Mouse (Mus musculus): ENCODE results near the gene E130311K13Rik.

E130311K13Rik gene

GRCm38 (mm10) chr3:63895786-63896185 is 33.5 kb downstream of the E130311K13Rik start:
- no peak for DNase-seq (ENCODE audit: low read depth, low spot score)

GRCm38 (mm10) chr3:63893677-63894076 is 35.6 kb downstream of the E130311K13Rik start:
- DNase-seq (ENCODE audit: low read depth, low spot score), result no peak

- peak; percentile 4 for DNase-seq (ENCODE audit: low read depth, low spot score)
Measured at GRCm38 (mm10) chr3:63892154-63892553, 37.1 kb downstream of the E130311K13Rik start.

- DNase-seq (ENCODE audit: low read depth, low spot score), result no peak
Measured at GRCm38 (mm10) chr3:63881065-63881464, 48.2 kb downstream of the E130311K13Rik start.

- DNase-seq (ENCODE audit: low read depth, low spot score), result no peak
Measured at GRCm38 (mm10) chr3:63878995-63879666, 50.1 kb downstream of the E130311K13Rik start.

- no peak for DNase-seq (ENCODE audit: low read depth, low spot score)
Measured at GRCm38 (mm10) chr3:63872818-63873217, 56.5 kb downstream of the E130311K13Rik start.

GRCm38 (mm10) chr3:63871249-63871648 is 58.0 kb downstream of the E130311K13Rik start:
- DNase-seq (ENCODE audit: low read depth, low spot score), result no peak

GRCm38 (mm10) chr3:63868285-63868684 is 61.0 kb downstream of the E130311K13Rik start:
- no peak for DNase-seq (ENCODE audit: low read depth, low spot score)

GRCm38 (mm10) chr3:63865069-63865468 is 64.2 kb downstream of the E130311K13Rik start:
- no peak for DNase-seq (ENCODE audit: low read depth, low spot score)
